Mouse (Mus musculus): Measurements from ENCODE around the gene Tdpoz1.
"Not testable (repeated sequence)": the region's sequence is repeated elsewhere in the genome, so short reads cannot be mapped to it uniquely, and the experiment has no call there.

Tdpoz1 gene

DNA sequence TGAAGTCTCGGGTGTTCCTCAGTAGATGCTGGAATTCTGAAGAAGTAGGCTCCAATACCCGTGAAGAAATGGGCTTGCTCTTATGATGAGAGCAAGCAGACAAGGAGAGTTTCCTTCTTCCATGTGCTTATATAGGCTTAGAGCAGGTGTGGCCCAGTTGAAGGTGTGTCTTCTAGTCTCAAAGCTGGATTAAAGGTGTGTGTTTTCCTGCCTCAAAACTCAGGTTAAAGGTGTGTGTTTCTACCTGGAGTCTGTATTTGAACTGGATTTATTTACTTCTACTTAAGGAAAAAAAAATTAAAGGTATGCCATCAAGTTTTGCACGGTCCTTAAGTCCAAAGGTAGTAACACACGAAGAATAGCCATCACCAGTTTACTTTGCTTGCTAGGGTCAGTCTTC lies at the start of gene Tdpoz1:
Tdpoz1 (minus strand) TSS at position 101 of the 400 bp plus-strand sequence.
- DNase-seq (ENCODE audit: low spot score) = not testable (repeated sequence)

DNA sequence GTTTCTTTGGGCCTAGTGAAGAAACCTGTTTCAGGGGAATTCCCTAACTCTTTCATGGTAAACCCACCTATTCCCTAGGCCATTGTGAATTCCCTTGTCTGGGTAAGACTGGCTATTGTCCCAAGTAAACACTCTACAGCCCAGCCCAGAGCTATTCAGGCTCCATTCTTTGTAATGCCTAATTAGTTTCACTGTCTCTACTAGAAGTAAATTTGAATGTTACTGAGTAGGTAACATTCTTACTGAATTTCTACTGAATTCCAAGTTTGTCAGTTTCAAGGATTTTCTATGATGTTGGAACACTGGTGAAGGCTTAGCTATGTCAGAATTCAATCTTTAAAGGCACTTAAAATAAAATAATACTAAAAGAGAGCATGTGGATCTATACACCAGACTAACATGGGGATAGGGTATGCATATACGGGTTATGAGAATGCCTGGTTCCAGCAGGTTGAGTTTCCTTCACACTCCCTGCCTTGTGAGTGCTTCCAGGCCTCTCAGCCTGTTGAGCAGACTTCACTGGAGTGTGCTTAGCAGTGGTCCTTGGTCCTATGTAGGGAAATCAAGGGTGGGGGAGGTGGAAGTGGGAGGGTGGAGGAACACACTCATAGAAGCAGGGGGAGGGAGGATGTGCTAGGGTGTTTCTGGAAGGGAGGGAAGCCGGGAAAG lies 33.0 kb upstream of the Tdpoz1 start:
- not testable (repeated sequence) for DNase-seq (ENCODE audit: low spot score)

DNA sequence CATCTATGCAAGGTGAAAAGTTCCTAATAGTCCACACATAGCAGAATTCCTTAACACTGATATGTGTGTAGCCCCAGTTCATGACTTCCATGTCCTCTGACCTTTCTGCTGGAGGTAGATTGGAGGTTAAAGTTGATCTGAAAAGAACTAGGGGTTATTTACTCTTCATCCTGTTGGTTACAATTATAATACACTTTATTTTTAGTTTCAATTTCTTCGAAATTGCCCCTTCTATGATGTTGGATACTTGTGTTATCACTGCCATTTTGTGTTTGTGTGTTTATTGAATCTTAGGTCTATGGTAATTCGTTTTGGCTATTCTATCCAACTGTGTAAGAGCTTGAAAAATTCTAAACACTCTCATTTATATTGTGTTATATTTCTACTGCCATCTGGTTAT lies 16.9 kb upstream of the Tdpoz1 start, which contains the start of gene Gm37596:
Gm37596 (minus strand) TSS at position 101 of the 400 bp plus-strand sequence.
- DNase-seq (ENCODE audit: low spot score) = not testable (repeated sequence)

DNA sequence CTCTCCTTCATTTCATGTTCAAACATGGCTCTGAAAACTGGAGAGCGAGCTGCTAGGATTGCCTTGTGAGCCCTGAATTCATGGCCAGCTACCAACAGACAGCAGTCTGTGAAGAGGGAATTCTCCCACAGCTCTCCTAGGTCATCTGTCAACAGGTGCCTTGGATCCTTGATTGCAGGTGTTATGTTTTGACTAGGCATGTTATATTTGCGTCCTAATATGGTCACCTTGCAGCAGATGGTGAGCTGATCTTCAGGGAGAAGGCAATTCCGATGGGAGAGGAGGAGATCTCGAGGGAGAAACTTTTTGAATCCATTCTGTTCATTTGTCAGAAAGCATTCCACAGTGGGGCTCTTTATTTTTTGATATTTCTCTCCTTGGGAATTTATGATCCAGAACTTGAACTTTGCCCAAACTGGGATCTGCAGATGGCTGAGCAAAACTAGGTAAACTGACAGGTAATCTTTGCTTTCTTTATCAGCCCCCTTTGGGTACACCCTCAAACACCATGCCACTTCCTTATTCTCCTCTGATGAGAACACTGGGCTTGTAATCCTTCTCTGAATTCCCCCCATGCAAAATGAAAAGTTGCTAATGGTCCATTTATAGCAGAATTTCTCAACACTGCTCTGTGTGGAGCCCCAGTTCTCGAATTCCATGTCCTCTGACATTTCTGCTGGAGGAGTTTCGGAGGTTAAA lies 5.2 kb downstream of the Tdpoz1 start:
- not testable (repeated sequence) for DNase-seq (ENCODE audit: low spot score)

DNA sequence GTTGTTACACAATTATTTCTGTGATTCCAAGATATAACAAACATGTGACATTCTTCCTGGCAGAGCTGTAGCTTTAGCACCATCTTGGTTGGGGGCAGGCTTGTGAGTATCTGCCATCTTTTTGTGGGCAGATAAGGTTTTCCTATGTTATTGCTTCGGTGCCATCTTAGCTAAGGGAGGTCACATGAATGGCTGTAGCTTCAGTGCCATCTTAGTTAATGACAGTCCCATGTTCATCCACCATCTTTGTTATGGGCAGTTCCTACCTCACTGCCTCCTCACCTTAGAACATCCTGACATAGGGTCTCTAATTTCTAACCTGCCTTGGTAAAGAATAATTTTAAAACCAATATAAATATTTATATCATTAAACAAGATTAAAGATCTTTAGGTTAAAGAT lies 21.9 kb downstream of the Tdpoz1 start:
- no peak for DNase-seq (ENCODE audit: low spot score)

DNA sequence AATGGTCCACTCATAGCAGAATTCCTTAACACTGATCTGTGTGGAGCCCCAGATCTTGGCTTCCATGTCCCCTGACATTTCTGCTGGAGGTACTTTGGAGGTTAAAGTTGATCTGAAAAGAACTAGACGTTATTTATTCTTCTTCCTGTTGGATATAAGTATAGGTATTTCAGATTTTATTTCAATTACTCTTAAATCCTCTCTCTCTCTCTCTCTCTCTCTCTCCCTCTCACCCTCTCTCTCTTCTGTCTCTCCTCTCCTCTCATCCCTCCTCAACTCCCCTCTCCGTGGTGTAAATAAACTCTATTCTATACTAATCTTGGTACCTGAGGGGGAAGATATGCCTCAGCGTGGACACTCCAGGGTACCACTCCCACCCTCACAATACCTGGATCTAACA lies 23.5 kb downstream of the Tdpoz1 start, which contains the start of gene Tdpoz2:
Tdpoz2 (minus strand) TSS at position 101 of the 400 bp plus-strand sequence.
- no peak for DNase-seq (ENCODE audit: low spot score)

DNA sequence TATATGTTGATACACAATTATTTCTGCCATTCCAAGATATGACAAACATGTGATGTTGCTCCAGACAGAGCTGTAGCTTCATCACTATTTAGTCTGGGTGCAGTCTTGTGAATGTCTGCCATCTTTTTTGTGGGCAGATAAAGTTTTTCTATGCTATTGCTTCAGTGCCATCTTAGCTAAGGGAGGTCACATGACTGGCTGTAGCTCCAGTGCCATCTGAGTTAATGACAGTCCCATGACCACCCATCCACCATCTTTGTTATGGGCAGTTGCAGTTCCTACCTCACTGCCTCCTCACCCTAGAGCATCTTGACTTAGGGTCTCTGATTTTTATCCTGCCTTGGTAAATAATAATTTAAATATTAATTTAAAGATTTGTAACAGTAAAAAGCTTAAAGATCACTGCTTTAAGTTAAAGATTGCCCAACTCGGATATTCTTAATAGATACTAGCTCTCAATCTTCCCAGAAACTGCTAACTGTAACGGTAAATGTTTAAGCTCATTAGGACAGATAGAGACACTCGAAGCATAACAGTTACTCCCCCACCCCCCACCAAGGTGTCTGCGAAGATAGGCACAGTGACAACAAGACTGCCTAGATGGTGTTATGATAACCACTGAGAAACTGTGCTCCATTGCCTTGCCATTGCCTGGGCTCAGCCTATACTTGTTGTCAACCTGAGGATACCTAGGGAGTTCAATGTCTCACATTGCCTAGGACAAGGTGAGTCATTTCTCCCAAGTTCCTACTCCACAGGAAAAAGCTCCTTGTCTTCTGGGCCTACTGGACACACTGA lies 45.0 kb downstream of the Tdpoz1 start:
- not testable (repeated sequence) for DNase-seq (ENCODE audit: low spot score)

Measured in retina, embryonic 14.5 days (tissue).